In genomic region chr16:67944406-67944805, GRCm38 (mm10) we compare ENCODE assay signal across 19 mouse cellular contexts.
"Had no signal": no experiment of that assay in that cellular context is flagged by ENCODE, and none has a peak within 500 bp of the region (broad histone marks: within the 10 kb centered on the region; RNA-seq: fewer than 3 reads in every experiment).

No protein-coding gene starts in this region.

- H3K4me2 ChIP-seq: kidney, embryonic 15.5 days; limb, embryonic 13.5 days; liver, embryonic 13.5 days; midbrain, embryonic 13.5 days; stomach, embryonic 15.5 days had no signal

- H3K9me3 ChIP-seq: kidney, embryonic 15.5 days; limb, embryonic 13.5 days; megakaryocyte, embryonic 14.5 days; midbrain, embryonic 10.5 days; midbrain, embryonic 13.5 days; stomach, embryonic 15.5 days had no signal

- H3K36me3 ChIP-seq: kidney, embryonic 15.5 days; limb, embryonic 13.5 days; liver, embryonic 13.5 days; midbrain, embryonic 10.5 days; midbrain, embryonic 13.5 days; stomach, embryonic 15.5 days had no signal

- H3K4me1 ChIP-seq: kidney, embryonic 15.5 days; limb, embryonic 13.5 days; liver, embryonic 13.5 days; megakaryocyte, embryonic 14.5 days; midbrain, embryonic 10.5 days; midbrain, embryonic 13.5 days; stomach, embryonic 15.5 days had no signal

- H3K9ac ChIP-seq: kidney, embryonic 15.5 days; limb, embryonic 13.5 days; liver, embryonic 13.5 days; midbrain, embryonic 13.5 days; stomach, embryonic 15.5 days had no signal

- DNase-seq: kidney, adult 8-10 months; kidney, postnatal 10 days; kidney, postnatal 36 days; left cerebral cortex, postnatal 4 days; liver, embryonic 13.5 days; lung, adult 2 months; lung, postnatal 10 days; lung, postnatal 36 days; right cerebral cortex, adult 18-20 months; right cerebral cortex, postnatal 14 days; spleen, adult 18-20 months; thymus, adult 18-20 months; thymus, postnatal 36 days had no signal

- H3K4me3 ChIP-seq: kidney, embryonic 15.5 days; limb, embryonic 13.5 days; liver, embryonic 13.5 days; megakaryocyte, embryonic 14.5 days; midbrain, embryonic 10.5 days; midbrain, embryonic 13.5 days; stomach, embryonic 15.5 days had no signal

- H3K27me3 ChIP-seq: kidney, embryonic 15.5 days; limb, embryonic 13.5 days; liver, embryonic 13.5 days; megakaryocyte, embryonic 14.5 days; midbrain, embryonic 13.5 days; stomach, embryonic 15.5 days had no signal

- ATAC-seq: midbrain, embryonic 13.5 days had no signal

- H3K27ac ChIP-seq: kidney, embryonic 15.5 days; limb, embryonic 13.5 days; liver, embryonic 13.5 days; midbrain, embryonic 10.5 days; midbrain, embryonic 13.5 days; stomach, embryonic 15.5 days had no signal
